Mouse (Mus musculus): ENCODE measurements at regions not wholly inside any gene's neighbourhood (a gene's known extent, or its start where the extent isn't known, plus 50 kb on each side); places are given as distances from the start of the nearest gene placed in this dataset.

DNA sequence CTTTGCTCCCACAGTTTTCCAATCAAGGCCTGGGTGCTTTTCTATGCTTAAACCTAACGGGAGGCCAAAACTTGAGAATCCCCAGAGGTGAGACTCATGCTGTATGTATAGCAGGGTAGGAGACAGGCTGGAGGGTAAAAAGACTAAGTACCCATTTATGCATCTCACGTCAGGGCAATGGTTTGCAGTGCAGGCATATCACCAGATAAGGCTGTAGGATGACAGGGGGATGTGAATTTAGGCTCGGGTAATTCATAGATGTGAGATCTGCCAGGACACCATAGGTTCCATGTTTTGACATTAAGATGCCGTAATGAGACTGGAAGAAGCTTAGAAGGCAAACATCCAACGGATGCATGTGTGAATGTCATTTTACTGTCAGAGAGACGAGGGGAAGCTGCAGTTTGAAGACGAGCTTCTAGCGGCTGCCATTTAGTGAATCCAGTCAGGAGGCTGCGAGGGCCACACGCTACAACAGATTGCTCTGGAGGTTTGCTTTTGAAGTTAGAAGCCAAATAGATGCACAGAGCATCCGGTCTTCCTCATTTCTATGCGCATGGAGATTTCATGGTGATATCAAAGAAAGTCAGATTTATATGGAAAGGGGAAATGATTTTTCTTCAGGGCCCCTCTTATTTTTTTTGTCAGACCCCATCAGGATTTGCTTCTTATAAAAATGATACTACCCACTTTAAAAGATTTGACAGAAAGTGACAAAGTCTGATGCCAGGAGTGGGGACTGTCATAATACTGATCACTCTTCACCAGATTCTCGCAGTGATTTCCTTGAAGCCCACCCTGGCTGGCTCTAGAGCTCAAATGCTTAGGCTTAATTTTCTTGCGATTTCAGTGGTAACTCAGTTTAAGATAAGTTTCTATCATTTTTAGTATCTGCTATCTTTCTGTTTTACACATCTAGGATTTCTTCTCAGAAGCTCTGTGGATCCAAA is 113.8 kb downstream of the Adcyap1r1 start:
- Histone ChIP-seq H3K9ac (replicated peaks) (no peak overlapping the region), H3K4me1 (ENCODE audit: insufficient read depth) (no peaks in the 10 kb centered on the region), H3K4me3 (ENCODE audit: low read depth, low read length) (no peak overlapping the region), H3K36me3 (replicated peaks; ENCODE audit: insufficient read depth, low read length) (no peaks in the 10 kb centered on the region), H3K4me2 (ENCODE audit: low read depth, low read length) (no peak overlapping the region), H3K9me3 (ENCODE audit: low read length) (no peaks in the 10 kb centered on the region), H3K27me3 (ENCODE audit: insufficient read depth, low read length) (no peaks in the 10 kb centered on the region), H3K27ac (ENCODE audit: low read depth) (no peak overlapping the region)
- DNase-seq (no peak), ATAC-seq (no peak)
- WGBS (ENCODE audit: insufficient replicate concordance) = 73% methylated on average over 14 of the region's 14 CpGs
- TF ChIP-seq EP300 (IDR thresholded peaks at IDR 0.05; ENCODE audit: low read depth) (no peak), CTCF (IDR thresholded peaks at IDR 0.05; ENCODE audit: low read depth) (no peak)

DNA sequence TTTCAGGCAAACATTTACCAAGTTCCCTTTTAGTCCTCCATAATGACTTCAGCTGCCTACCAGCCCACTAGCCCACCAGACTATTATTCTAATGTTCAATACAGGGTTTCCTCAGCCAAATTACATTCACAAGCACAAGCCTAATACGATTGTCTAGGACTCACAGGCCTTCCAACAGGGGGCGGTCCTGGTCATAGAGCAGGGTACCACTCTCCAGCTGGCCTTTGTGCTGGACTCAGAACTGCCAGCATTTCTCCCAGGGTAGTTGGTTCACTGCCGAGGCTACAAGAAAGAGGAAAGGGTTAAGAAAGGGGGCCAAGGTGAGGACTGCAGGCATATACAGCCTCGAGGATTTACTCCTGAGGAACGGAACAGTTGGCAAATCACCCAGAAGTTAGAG is 108.8 kb downstream of the Adcyap1r1 start:
- H3K9me3 ChIP-seq (ENCODE audit: low read length) = no peaks in the 10 kb centered on the region
- TF ChIP-seq EP300 (IDR thresholded peaks at IDR 0.05; ENCODE audit: low read depth) = no peak
- no peak for TF ChIP-seq CTCF (IDR thresholded peaks at IDR 0.05; ENCODE audit: low read depth)
- H3K36me3 ChIP-seq (replicated peaks; ENCODE audit: insufficient read depth, low read length) = no peaks in the 10 kb centered on the region
- no peak overlapping the region for H3K9ac ChIP-seq (replicated peaks)
- ATAC-seq (no peak), DNase-seq (no peak)
- H3K27me3 ChIP-seq (ENCODE audit: insufficient read depth, low read length) = no peaks in the 10 kb centered on the region
- 60% methylated on average over 5 of the region's 5 CpGs for WGBS (ENCODE audit: insufficient replicate concordance)
- H3K4me2 ChIP-seq (ENCODE audit: low read depth, low read length) = no peak overlapping the region
- no peaks in the 10 kb centered on the region for H3K4me1 ChIP-seq (ENCODE audit: insufficient read depth)
- H3K4me3 ChIP-seq (ENCODE audit: low read depth, low read length) = no peak overlapping the region
- H3K27ac ChIP-seq (ENCODE audit: low read depth) = no peak overlapping the region

DNA sequence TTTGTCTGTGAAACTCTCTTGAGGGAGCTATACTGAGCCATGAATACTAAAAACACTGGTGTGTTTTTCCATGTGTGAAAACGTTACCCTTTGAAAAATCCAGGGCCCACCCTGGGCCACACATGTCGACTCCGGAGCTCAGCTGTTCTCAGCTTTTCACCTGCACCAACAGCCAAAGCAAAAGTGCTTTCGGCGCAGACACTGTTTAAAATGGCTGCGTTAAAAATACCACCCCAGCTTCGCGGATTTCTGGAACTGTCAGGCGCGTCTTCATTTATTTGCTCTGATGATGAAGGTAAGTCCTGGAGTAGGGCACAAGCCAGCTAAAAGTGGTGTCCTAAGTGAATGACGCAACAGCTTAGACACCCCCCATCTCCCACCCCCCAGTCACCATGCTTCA is 108.0 kb downstream of the Adcyap1r1 start:
- ATAC-seq (no peak), DNase-seq (no peak)
- no peaks in the 10 kb centered on the region for H3K4me1 ChIP-seq (ENCODE audit: insufficient read depth)
- TF ChIP-seq EP300 (IDR thresholded peaks at IDR 0.05; ENCODE audit: low read depth) (no peak), CTCF (IDR thresholded peaks at IDR 0.05; ENCODE audit: low read depth) (no peak)
- H3K36me3 ChIP-seq (replicated peaks; ENCODE audit: insufficient read depth, low read length) = no peaks in the 10 kb centered on the region
- no peaks in the 10 kb centered on the region for H3K27me3 ChIP-seq (ENCODE audit: insufficient read depth, low read length)
- no peak overlapping the region for H3K4me2 ChIP-seq (ENCODE audit: low read depth, low read length)
- no peak overlapping the region for H3K9ac ChIP-seq (replicated peaks)
- no peak overlapping the region for H3K4me3 ChIP-seq (ENCODE audit: low read depth, low read length)
- H3K9me3 ChIP-seq (ENCODE audit: low read length) = no peaks in the 10 kb centered on the region
- no peak overlapping the region for H3K27ac ChIP-seq (ENCODE audit: low read depth)
- 83% methylated on average over 11 of the region's 11 CpGs for WGBS (ENCODE audit: insufficient replicate concordance)
